In the genomic region with DNA sequence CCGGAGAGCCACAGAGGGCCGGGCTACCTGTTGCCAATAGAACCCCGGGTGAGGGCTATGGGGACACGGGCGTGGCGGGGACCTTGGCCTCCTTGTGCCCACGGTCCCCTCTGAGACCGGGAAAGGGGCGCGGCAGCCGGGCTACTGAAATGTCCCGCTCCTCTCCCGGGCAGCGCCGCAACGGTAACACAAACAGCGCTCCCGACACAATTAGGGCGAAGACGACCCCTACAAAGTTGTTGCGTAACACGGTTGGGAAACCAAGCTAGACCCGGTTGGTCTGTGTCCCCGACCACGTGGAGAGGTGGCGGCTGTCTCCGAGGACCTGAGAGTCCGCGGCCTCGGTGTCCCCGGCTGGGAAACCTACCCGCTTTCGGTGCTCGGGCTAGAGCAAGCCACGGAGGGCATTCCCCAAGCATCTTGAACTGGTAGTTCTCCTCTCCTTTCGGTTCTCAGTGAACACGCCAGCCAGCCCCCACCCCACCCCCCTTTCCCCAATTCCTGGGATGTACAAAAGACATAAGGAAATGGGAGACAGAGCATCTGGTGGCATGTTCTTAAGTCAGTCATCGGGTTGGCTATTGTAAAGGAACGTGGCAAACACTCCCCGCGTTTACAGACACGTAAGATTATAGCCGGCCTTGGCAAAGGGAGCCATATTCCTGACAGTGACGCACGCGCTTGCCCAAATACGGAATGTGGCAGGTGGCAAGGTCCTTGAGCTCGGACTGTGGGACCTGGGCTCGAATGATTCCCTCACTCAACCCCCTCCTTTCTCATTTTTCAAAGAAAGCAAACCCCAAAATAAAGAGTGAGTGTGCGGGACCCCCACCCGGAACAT, we compare ENCODE assay signal across 8 mouse cellular contexts. TPM values are rescaled to one million over a fixed set of nuclear protein-coding genes. Genes with fewer than 3 reads are reported as not detected.
DNase-seq lines count a peak whose midpoint lies in the region; ATAC-seq and TF ChIP-seq lines count a peak whose summit lies in the region.

No protein-coding gene starts in this region.

- no peak for TF ChIP-seq CTCF in liver, postnatal 0 days (IDR thresholded peaks at IDR 0.05; ENCODE audit: low read depth)

- H3K9ac ChIP-seq in embryonic facial prominence, embryonic 14.5 days (ENCODE audit: low read depth, low read length) = peak overlapping the region; percentile 73
- H3K9ac ChIP-seq in heart, embryonic 13.5 days = peak overlapping the region; percentile 90
- H3K9ac ChIP-seq in liver, postnatal 0 days (replicated peaks) = peak overlapping the region; percentile 75
- H3K9ac ChIP-seq in neural tube, embryonic 11.5 days (ENCODE audit: low read length) = peak overlapping the region; percentile 35

- H3K27me3 ChIP-seq in embryonic facial prominence, embryonic 14.5 days (replicated peaks; ENCODE audit: control insufficient read depth, insufficient read depth, low read length) = no peaks in the 10 kb centered on the region
- peaks cover 3% of the 10 kb centered on the region; the same call in 1 of the 2 replicates for H3K27me3 ChIP-seq in heart, embryonic 13.5 days (replicated peaks)
- peaks cover 28% of the 10 kb centered on the region for H3K27me3 ChIP-seq in liver, postnatal 0 days (ENCODE audit: insufficient read depth, low read length)
- H3K27me3 ChIP-seq in neural tube, embryonic 11.5 days (ENCODE audit: control insufficient read depth, insufficient read depth, low read length) = no peaks in the 10 kb centered on the region

- 0 out of 2 replicates have a peak, but pooled peaks have one; percentile 17 for TF ChIP-seq EP300 in liver, postnatal 0 days (IDR thresholded peaks at IDR 0.05; ENCODE audit: low read depth)

- 1% methylated on average over 48 of the region's 51 CpGs for WGBS in embryonic facial prominence, embryonic 14.5 days
- 1% methylated on average over 51 of the region's 51 CpGs for WGBS in heart, embryonic 13.5 days
- under 1% methylated on average over 51 of the region's 51 CpGs for WGBS in liver, postnatal 0 days (ENCODE audit: insufficient replicate concordance)
- WGBS in neural tube, embryonic 11.5 days = 1% methylated on average over 51 of the region's 51 CpGs

- peak overlapping the region; percentile 97 for H3K27ac ChIP-seq in embryonic facial prominence, embryonic 14.5 days (replicated peaks; ENCODE audit: low read depth, low read length)
- peak overlapping the region; percentile 89 for H3K27ac ChIP-seq in heart, embryonic 13.5 days (replicated peaks)
- peak overlapping the region; percentile 99 for H3K27ac ChIP-seq in liver, postnatal 0 days (ENCODE audit: low read depth)
- no peak overlapping the region for H3K27ac ChIP-seq in neural tube, embryonic 11.5 days (ENCODE audit: low read depth, low read length)

- no peaks in the 10 kb centered on the region for H3K9me3 ChIP-seq in embryonic facial prominence, embryonic 14.5 days (ENCODE audit: control insufficient read depth, low read length)
- H3K9me3 ChIP-seq in heart, embryonic 13.5 days = no peaks in the 10 kb centered on the region
- H3K9me3 ChIP-seq in liver, postnatal 0 days (ENCODE audit: low read length) = no peaks in the 10 kb centered on the region
- no peaks in the 10 kb centered on the region for H3K9me3 ChIP-seq in neural tube, embryonic 11.5 days (ENCODE audit: control insufficient read depth, low read length)

- peak overlapping the region; percentile 92 for H3K4me3 ChIP-seq in embryonic facial prominence, embryonic 14.5 days (ENCODE audit: low read depth, low read length)
- H3K4me3 ChIP-seq in heart, embryonic 13.5 days = peak overlapping the region; percentile 88
- peak overlapping the region; percentile 72 for H3K4me3 ChIP-seq in liver, postnatal 0 days (ENCODE audit: low read depth, low read length)
- peak overlapping the region; percentile 89 for H3K4me3 ChIP-seq in neural tube, embryonic 11.5 days (ENCODE audit: low read depth, low read length)

- H3K4me2 ChIP-seq in embryonic facial prominence, embryonic 14.5 days (ENCODE audit: low read depth, low read length) = peak overlapping the region; percentile 100
- peak overlapping the region; percentile 98 for H3K4me2 ChIP-seq in heart, embryonic 13.5 days
- peak overlapping the region; percentile 90 for H3K4me2 ChIP-seq in liver, postnatal 0 days (ENCODE audit: low read depth, low read length)
- H3K4me2 ChIP-seq in neural tube, embryonic 11.5 days (ENCODE audit: low read depth) = peak overlapping the region; percentile 94

- peaks cover 22% of the 10 kb centered on the region for H3K4me1 ChIP-seq in embryonic facial prominence, embryonic 14.5 days (ENCODE audit: control insufficient read depth, insufficient read depth, low read length)
- H3K4me1 ChIP-seq in heart, embryonic 13.5 days = peaks cover 32% of the 10 kb centered on the region
- peaks cover 12% of the 10 kb centered on the region for H3K4me1 ChIP-seq in liver, postnatal 0 days (ENCODE audit: insufficient read depth)
- peaks cover 9% of the 10 kb centered on the region; the same call in 1 of the 2 replicates for H3K4me1 ChIP-seq in neural tube, embryonic 11.5 days (ENCODE audit: control insufficient read depth, insufficient read depth, low read length)

- ATAC-seq in embryonic facial prominence, embryonic 14.5 days (ENCODE audit: low read depth) = no peak; the same call in 1 of the 2 replicates
- no peak for ATAC-seq in heart, embryonic 13.5 days (ENCODE audit: extremely low read depth, insufficient number of reproducible peaks, low FRiP score, low TSS enrichment)
- peak; percentile 26 for ATAC-seq in liver, postnatal 0 days
- peak; percentile 14; the same call in 1 of the 2 replicates for ATAC-seq in neural tube, embryonic 11.5 days (ENCODE audit: insufficient read depth, low FRiP score, low TSS enrichment)

- H3K36me3 ChIP-seq in embryonic facial prominence, embryonic 14.5 days (ENCODE audit: control insufficient read depth, insufficient read depth, low read length) = no peaks in the 10 kb centered on the region
- H3K36me3 ChIP-seq in heart, embryonic 13.5 days = no peaks in the 10 kb centered on the region
- H3K36me3 ChIP-seq in liver, postnatal 0 days (replicated peaks; ENCODE audit: insufficient read depth, low read length) = no peaks in the 10 kb centered on the region
- H3K36me3 ChIP-seq in neural tube, embryonic 11.5 days (ENCODE audit: control insufficient read depth, insufficient read depth, low read length) = no peaks in the 10 kb centered on the region

- peak; percentile 23 to 30 for DNase-seq in CD8-positive naive resting alpha-beta T cell, adult 2 months (ENCODE audit: low read depth in 2 of 2, low spot score in 2 of 2)
- peak; percentile 81 for DNase-seq in adrenal gland, adult 2 months
- peak; percentile 66 for DNase-seq in embryonic facial prominence, embryonic 14.5 days (ENCODE audit: low spot score)
- DNase-seq in kidney, postnatal 14 days = peak; percentile 57
- peak; percentile 71 for DNase-seq in liver, postnatal 0 days
- DNase-seq in neural tube, embryonic 11.5 days (ENCODE audit: low spot score) = peak; percentile 51
- DNase-seq in thymus, postnatal 10 days (ENCODE audit: low spot score in 2 of 2) = peak; percentile 24 to 38

RNA-seq across cellular contexts. Expression of a gene that starts 0.8 kb away (rescaled TPM):
- 10 to 100 TPM; 19.6 to 85.0 TPM for total RNA-seq in adrenal gland, adult 2 months (2021)
- 7.6 TPM in 2 replicates for polyA plus RNA-seq in adrenal gland, adult 2 months (2012; rRNA removed)
- 27.2 and 30.4 TPM in 2 replicates for polyA plus RNA-seq in embryonic facial prominence, embryonic 14.5 days (2014; fragmentation: Nextera tagmentation; extraction: Ambion mirVana)
- polyA plus RNA-seq in heart, embryonic 13.5 days (2015; fragmentation: Nextera tagmentation; extraction: Ambion mirVana) = 36.8 and 41.9 TPM in 2 replicates
- 9.3 and 10.9 TPM in 2 replicates for polyA plus RNA-seq in liver, postnatal 0 days (2015; fragmentation: Nextera tagmentation; extraction: Ambion mirVana)
- polyA plus RNA-seq in neural tube, embryonic 11.5 days (2014; fragmentation: Nextera tagmentation; extraction: Ambion mirVana) = 30.4 TPM in 2 replicates

RNA-seq across cellular contexts. Expression of a gene that starts 52.2 kb away (rescaled TPM):
- 100 to 1,000 TPM; 119 to 135 TPM for total RNA-seq in adrenal gland, adult 2 months (2021)
- 28.9 and 36.9 TPM in 2 replicates for polyA plus RNA-seq in adrenal gland, adult 2 months (2012; rRNA removed)
- 34.0 and 35.2 TPM in 2 replicates for polyA plus RNA-seq in embryonic facial prominence, embryonic 14.5 days (2014; fragmentation: Nextera tagmentation; extraction: Ambion mirVana)
- 49.1 and 57.4 TPM in 2 replicates for polyA plus RNA-seq in heart, embryonic 13.5 days (2015; fragmentation: Nextera tagmentation; extraction: Ambion mirVana)
- polyA plus RNA-seq in liver, postnatal 0 days (2015; fragmentation: Nextera tagmentation; extraction: Ambion mirVana) = 33.2 and 37.4 TPM in 2 replicates
- 35.0 and 35.8 TPM in 2 replicates for polyA plus RNA-seq in neural tube, embryonic 11.5 days (2014; fragmentation: Nextera tagmentation; extraction: Ambion mirVana)

Comparison
In these comparisons a context has a peak if more than half of its experiments do, and no peak if none do; other contexts are left out.
1. DNase-seq: peak in every context shown above with its lines; median percentile 81 in adrenal gland, adult 2 months; 71 in liver, postnatal 0 days; 66 in embryonic facial prominence, embryonic 14.5 days; 57 in kidney, postnatal 14 days; 51 in neural tube, embryonic 11.5 days; 31 in thymus, postnatal 10 days; 26 in CD8-positive naive resting alpha-beta T cell, adult 2 months.
2. ATAC-seq: peak in liver, postnatal 0 days (single experiment) and neural tube, embryonic 11.5 days (single experiment); none in embryonic facial prominence, embryonic 14.5 days (single experiment) and heart, embryonic 13.5 days (single experiment).
3. H3K9ac ChIP-seq: peak in every context shown above with its lines; median percentile 90 in heart, embryonic 13.5 days; 75 in liver, postnatal 0 days; 73 in embryonic facial prominence, embryonic 14.5 days; 35 in neural tube, embryonic 11.5 days.
4. Peak in every context shown above with its lines, with median percentiles within 50 percentile points of each other: H3K4me2 ChIP-seq and H3K4me3 ChIP-seq.